Comparison of ENCODE assay signal across 8 mouse cellular contexts in genomic region chr12:91789801-91790200, GRCm38 (mm10). TPM values are rescaled to one million over a fixed set of nuclear protein-coding genes. Genes with fewer than 3 reads are reported as not detected.
DNase-seq lines count a peak whose midpoint lies in the region; ATAC-seq and TF ChIP-seq lines count a peak whose summit lies in the region.

No protein-coding gene starts in this region.

- no peak for ATAC-seq in neural tube, embryonic 15.5 days (ENCODE audit: low FRiP score)
- ATAC-seq in forebrain, embryonic 12.5 days (ENCODE audit: low FRiP score): peak; percentile 47; the same call in 1 of the 2 replicates
- peak; percentile 84 for ATAC-seq in inflammation-experienced regulatory T-cells, adult 6 months
- peak; percentile 39; the same call in 1 of the 2 replicates for ATAC-seq in stomach, postnatal 0 days (ENCODE audit: low FRiP score, low TSS enrichment)

- 55% methylated on average over 6 of the region's 6 CpGs for WGBS in neural tube, embryonic 15.5 days
- 55% methylated on average over 6 of the region's 6 CpGs for WGBS in forebrain, embryonic 12.5 days
- 58% methylated on average over 6 of the region's 6 CpGs for WGBS in stomach, postnatal 0 days

- H3K9ac ChIP-seq in neural tube, embryonic 15.5 days (replicated peaks): no peak overlapping the region
- no peak overlapping the region for H3K9ac ChIP-seq in forebrain, embryonic 12.5 days
- H3K9ac ChIP-seq in stomach, postnatal 0 days (ENCODE audit: low read length): no peak overlapping the region

- H3K9me3 ChIP-seq in neural tube, embryonic 15.5 days (replicated peaks): no peaks in the 10 kb centered on the region
- H3K9me3 ChIP-seq in forebrain, embryonic 12.5 days: no peaks in the 10 kb centered on the region
- H3K9me3 ChIP-seq in stomach, postnatal 0 days (ENCODE audit: control insufficient read depth, low read length): no peaks in the 10 kb centered on the region

- H3K4me2 ChIP-seq in neural tube, embryonic 15.5 days: no peak overlapping the region
- no peak overlapping the region for H3K4me2 ChIP-seq in forebrain, embryonic 12.5 days
- no peak overlapping the region for H3K4me2 ChIP-seq in stomach, postnatal 0 days (replicated peaks; ENCODE audit: low read depth)

- TF ChIP-seq CTCF in stomach, postnatal 0 days (IDR thresholded peaks at IDR 0.05; ENCODE audit: low read depth): peak; percentile 86

- intact Hi-C loops in left cerebral cortex, postnatal 14 days (cut with DNase I): loop anchor here (2.0 kb wide), 1 partner anchor 149 kb away; no protein-coding TSS in a partner anchor

- peak; percentile 61 for DNase-seq in neural tube, embryonic 10.5 days (ENCODE audit: extremely low spot score, low spot score)
- peak; percentile 49 for DNase-seq in adrenal gland, postnatal 25 days
- DNase-seq in left cerebral cortex, postnatal 14 days (ENCODE audit: low spot score in 2 of 2): peak; percentile 74 to 75
- DNase-seq in mesoderm, embryonic 11.5 days (ENCODE audit: low read depth, low spot score): peak; percentile 61
- DNase-seq in stomach, postnatal 0 days (ENCODE audit: low spot score): peak; percentile 62

- no peak overlapping the region for H3K27ac ChIP-seq in neural tube, embryonic 15.5 days (replicated peaks)
- no peak overlapping the region for H3K27ac ChIP-seq in forebrain, embryonic 12.5 days
- H3K27ac ChIP-seq in stomach, postnatal 0 days (replicated peaks): no peak overlapping the region

- no peaks in the 10 kb centered on the region for H3K27me3 ChIP-seq in neural tube, embryonic 15.5 days (replicated peaks)
- 0 out of 2 replicates have a peak, but pooled peaks cover 3% of the 10 kb centered on the region for H3K27me3 ChIP-seq in forebrain, embryonic 12.5 days
- H3K27me3 ChIP-seq in stomach, postnatal 0 days (ENCODE audit: control insufficient read depth, insufficient read depth, low read length): no peaks in the 10 kb centered on the region

- TF ChIP-seq EP300 in stomach, postnatal 0 days (optimal IDR thresholded peaks at IDR 0.05): no peak

- no peaks in the 10 kb centered on the region for H3K36me3 ChIP-seq in neural tube, embryonic 15.5 days
- no peaks in the 10 kb centered on the region for H3K36me3 ChIP-seq in forebrain, embryonic 12.5 days (replicated peaks)
- H3K36me3 ChIP-seq in stomach, postnatal 0 days (ENCODE audit: control insufficient read depth, insufficient read depth, low read length): no peaks in the 10 kb centered on the region

- H3K4me3 ChIP-seq in neural tube, embryonic 15.5 days (replicated peaks): no peak overlapping the region
- H3K4me3 ChIP-seq in forebrain, embryonic 12.5 days (replicated peaks): no peak overlapping the region
- H3K4me3 ChIP-seq in stomach, postnatal 0 days (ENCODE audit: low read depth, low read length): no peak overlapping the region

- no peaks in the 10 kb centered on the region for H3K4me1 ChIP-seq in neural tube, embryonic 15.5 days
- H3K4me1 ChIP-seq in forebrain, embryonic 12.5 days: no peaks in the 10 kb centered on the region
- H3K4me1 ChIP-seq in stomach, postnatal 0 days (replicated peaks; ENCODE audit: control insufficient read depth, insufficient read depth): no peaks in the 10 kb centered on the region

RNA-seq across cellular contexts. Expression of gene Ston2, which starts 1.6 kb away (rescaled TPM):
- polyA plus RNA-seq in neural tube, embryonic 15.5 days (2015; fragmentation: Nextera tagmentation; extraction: Ambion mirVana): 6.8 and 9.8 TPM in 2 replicates
- total RNA-seq in adrenal gland, postnatal 25 days (2021): 7.3 and 11.5 TPM in 2 replicates
- 11.9 and 14.2 TPM in 2 replicates for polyA plus RNA-seq in forebrain, embryonic 12.5 days (2016; fragmentation: Nextera tagmentation; extraction: Ambion mirVana)
- polyA plus RNA-seq in inflammation-experienced regulatory T-cells, adult 6 months (2017; shearing (Covaris generic)): 1 to 10 TPM in 1 of 3 experiments, under 1 TPM in 2; 0.69 to 2.0 (median 0.82) TPM
- 10 to 100 TPM; 16.7 to 17.6 TPM for total RNA-seq in left cerebral cortex, postnatal 14 days (2021)
- 5.4 and 5.5 TPM in 2 replicates for polyA plus RNA-seq in stomach, postnatal 0 days (2015; fragmentation: Nextera tagmentation; extraction: Ambion mirVana)

RNA-seq across cellular contexts. Expression of gene Sel1l, which starts 59.2 kb away (rescaled TPM):
- 106 and 110 TPM in 2 replicates for polyA plus RNA-seq in neural tube, embryonic 15.5 days (2015; fragmentation: Nextera tagmentation; extraction: Ambion mirVana)
- 153 and 158 TPM in 2 replicates for total RNA-seq in adrenal gland, postnatal 25 days (2021)
- polyA plus RNA-seq in forebrain, embryonic 12.5 days (2016; fragmentation: Nextera tagmentation; extraction: Ambion mirVana): 67.0 and 69.7 TPM in 2 replicates
- 10 to 100 TPM; 53.0 to 60.6 (median 54.4) TPM for polyA plus RNA-seq in inflammation-experienced regulatory T-cells, adult 6 months (2017; shearing (Covaris generic))
- 100 to 1,000 TPM; 130 to 147 TPM for total RNA-seq in left cerebral cortex, postnatal 14 days (2021)
- polyA plus RNA-seq in stomach, postnatal 0 days (2015; fragmentation: Nextera tagmentation; extraction: Ambion mirVana): 74.2 and 77.3 TPM in 2 replicates
